ENCODE assay signal across 19 mouse cellular contexts in the genomic region with DNA sequence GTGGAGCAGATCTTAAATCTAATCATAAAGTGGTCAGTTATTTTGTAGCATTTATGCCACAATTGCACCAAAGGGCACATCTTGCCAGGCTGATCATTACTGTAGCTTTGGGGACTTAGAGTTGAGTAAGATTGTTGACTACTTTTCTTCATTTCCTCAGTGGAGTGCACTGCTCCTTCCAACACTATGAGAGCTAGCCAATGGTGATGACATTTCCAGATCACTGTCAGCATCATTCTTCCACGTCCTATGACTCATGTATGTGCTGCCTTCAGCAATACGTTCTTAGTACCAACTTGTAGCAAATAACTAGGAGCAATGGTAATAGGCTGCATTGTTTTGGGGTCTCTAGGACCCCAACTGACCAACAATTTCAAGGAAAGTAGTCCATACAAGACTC. TPM values are rescaled to one million over a fixed set of nuclear protein-coding genes. Genes with fewer than 3 reads are reported as not detected.
"Had no signal": no experiment of that assay in that cellular context is flagged by ENCODE, and none has a peak within 500 bp of the region (broad histone marks: within the 10 kb centered on the region; RNA-seq: fewer than 3 reads in every experiment).

No protein-coding gene starts in this region.

- H3K27ac ChIP-seq: midbrain, embryonic 10.5 days; midbrain, embryonic 12.5 days; neural tube, embryonic 13.5 days; neural tube, embryonic 15.5 days had no signal

- H3K9me3 ChIP-seq: midbrain, embryonic 10.5 days; neural tube, embryonic 13.5 days; neural tube, embryonic 15.5 days had no signal

- H3K36me3 ChIP-seq: midbrain, embryonic 10.5 days; midbrain, embryonic 12.5 days; neural tube, embryonic 15.5 days had no signal

- H3K4me3 ChIP-seq: midbrain, embryonic 10.5 days; midbrain, embryonic 12.5 days; myocyte; neural tube, embryonic 13.5 days; neural tube, embryonic 15.5 days had no signal

- H3K27me3 ChIP-seq: neural tube, embryonic 13.5 days; neural tube, embryonic 15.5 days had no signal

- DNase-seq: lung, adult 18-20 months; lung, embryonic 14.5 days; lung, postnatal 10 days; lung, postnatal 4 days; midbrain, embryonic 14.5 days; retina, postnatal 1 day; right cerebral cortex, adult 18-20 months; right cerebral cortex, postnatal 25 days; right cerebral cortex, postnatal 4 days; thymus, adult 18-20 months; thymus, postnatal 14 days; thymus, postnatal 36 days had no signal

RNA-seq across cellular contexts. Expression of a gene that starts 33.7 kb away (rescaled TPM):
- total RNA-seq: megakaryocyte, adult 5-6 weeks; megakaryocyte-erythroid progenitor cell, adult 5-6 weeks had no signal
